Mouse (Mus musculus): ENCODE data around the gene Gpr39. TPM values are rescaled to one million over a fixed set of nuclear protein-coding genes. Genes with fewer than 3 reads are reported as not detected.
"Not testable (repeated sequence)": the region's sequence is repeated elsewhere in the genome, so short reads cannot be mapped to it uniquely, and the experiment has no call there.

The Gpr39 gene
- polyA plus RNA-seq (2014; fragmentation: Nextera tagmentation; extraction: Ambion mirVana), result 2.8 and 3.7 TPM in 2 replicates

DNA sequence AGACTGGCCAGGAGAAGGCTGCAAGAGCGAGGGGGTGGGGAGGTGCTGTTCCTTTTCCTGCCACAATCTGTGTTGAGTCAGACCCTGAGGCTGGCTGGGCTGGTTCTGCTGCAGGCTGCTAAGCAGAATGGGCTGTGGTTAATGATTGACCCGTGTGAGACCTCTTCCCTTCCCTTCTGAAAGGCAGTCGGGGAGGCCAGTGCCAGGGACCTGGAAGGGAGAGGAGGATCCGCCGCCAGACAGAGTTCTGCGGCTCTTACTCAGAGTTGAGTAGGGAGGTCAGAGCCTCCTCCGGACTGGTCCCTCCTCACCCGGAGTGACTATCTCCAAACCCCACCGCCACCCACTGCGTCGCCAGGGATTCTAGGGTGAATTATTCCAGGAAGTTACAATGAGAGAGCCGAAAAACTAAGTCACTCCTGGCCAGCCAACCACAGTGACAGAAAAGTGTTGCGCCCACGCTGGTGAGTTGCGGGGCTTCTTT is at the start of gene Gpr39:
Gene Gpr39 (plus strand): TSS at position 206 of the 484 bp plus-strand sequence.
- H3K27ac ChIP-seq (ENCODE audit: low read depth, low read length), result peak within 1 kb of the TSS; percentile 67

DNA sequence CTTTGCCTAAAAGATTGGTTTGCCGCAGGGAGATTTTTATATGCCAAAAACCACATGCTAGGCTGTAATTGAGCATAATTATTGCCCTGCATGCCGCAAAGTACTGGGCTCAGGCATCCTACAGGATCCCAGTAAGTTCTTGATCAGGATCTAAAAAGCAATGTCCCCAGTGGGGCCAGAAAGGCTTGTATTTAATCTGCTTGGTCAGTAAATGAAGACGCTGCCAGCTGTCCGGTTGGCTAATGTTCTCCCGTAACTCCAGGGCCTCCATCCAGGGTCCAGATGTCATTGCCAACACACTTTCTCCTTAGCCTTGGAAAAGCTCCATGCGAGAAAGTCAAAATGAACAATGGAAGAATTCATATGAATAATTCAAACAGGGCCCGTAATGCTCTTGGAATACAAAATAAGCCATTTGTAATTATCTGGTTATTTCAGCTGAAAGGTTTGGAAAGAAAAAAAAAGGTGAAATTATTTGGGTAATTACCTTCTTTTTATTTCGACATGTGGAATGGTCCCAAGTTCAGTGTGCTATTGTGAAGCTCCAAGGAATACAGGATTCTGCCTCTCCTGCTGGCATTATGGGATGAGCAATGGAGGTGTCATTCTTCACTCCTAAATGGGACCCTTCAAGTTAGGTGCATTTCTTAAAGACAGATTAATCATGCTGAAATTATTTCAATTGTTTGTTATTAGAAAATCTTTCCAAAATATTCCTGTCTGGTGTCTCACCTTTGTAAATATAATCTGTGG is 37.1 kb upstream of the Gpr39 start:
- WGBS, result 93% methylated on average over 8 of the region's 8 CpGs
- Histone ChIP-seq H3K27me3 (ENCODE audit: control insufficient read depth, insufficient read depth, low read length) (no peaks in the 10 kb centered on the region), H3K4me2 (replicated peaks; ENCODE audit: low read depth, low read length) (no peak overlapping the region), H3K9me3 (ENCODE audit: control insufficient read depth, low read length) (no peaks in the 10 kb centered on the region), H3K27ac (ENCODE audit: low read depth, low read length) (no peak overlapping the region), H3K9ac (ENCODE audit: low read depth, low read length) (no peak overlapping the region), H3K4me3 (ENCODE audit: low read length) (no peak overlapping the region), H3K36me3 (ENCODE audit: control insufficient read depth, insufficient read depth, low read length) (no peaks in the 10 kb centered on the region), H3K4me1 (ENCODE audit: control insufficient read depth, insufficient read depth, low read length) (no peaks in the 10 kb centered on the region)
- no peak for ATAC-seq (ENCODE audit: low FRiP score, low TSS enrichment)

More for the DNA sequence above, at the start of gene Gpr39:
- Histone ChIP-seq H3K4me2 (replicated peaks; ENCODE audit: low read depth, low read length) (peak within 1 kb of the TSS; percentile 32), H3K9me3 (ENCODE audit: control insufficient read depth, low read length) (no peaks in the 10 kb centered on the region), H3K4me3 (ENCODE audit: low read length) (peak within 1 kb of the TSS; percentile 21), H3K27me3 (ENCODE audit: control insufficient read depth, insufficient read depth, low read length) (no peaks in the 10 kb centered on the region), H3K9ac (ENCODE audit: low read depth, low read length) (peak within 1 kb of the TSS; percentile 40; the same call in 1 of the 2 replicates), H3K4me1 (ENCODE audit: control insufficient read depth, insufficient read depth, low read length) (no peaks in the 10 kb centered on the region), H3K36me3 (ENCODE audit: control insufficient read depth, insufficient read depth, low read length) (no peaks in the 10 kb centered on the region)
- peak; percentile 96 for ATAC-seq (ENCODE audit: low FRiP score, low TSS enrichment)
- 32% methylated on average over 15 of the region's 15 CpGs for WGBS

DNA sequence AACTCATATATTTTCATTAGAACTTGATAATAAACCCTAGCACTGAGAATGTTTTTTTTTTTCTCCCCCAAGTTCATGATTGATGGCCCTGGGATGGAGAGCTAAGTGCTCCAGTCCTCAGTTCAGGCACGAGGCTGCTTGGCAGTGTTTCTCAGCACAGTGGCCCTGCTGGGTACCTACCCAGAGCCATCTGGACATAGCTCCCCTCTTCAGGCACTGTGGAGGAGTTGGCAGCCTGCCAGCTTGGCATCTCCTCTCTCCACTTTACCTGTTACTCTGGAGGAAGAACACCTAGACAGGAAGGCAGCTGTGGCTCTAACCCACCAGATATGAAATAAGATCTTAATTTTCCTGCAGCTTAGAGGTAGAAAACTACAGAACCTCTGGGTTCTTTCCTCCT is 33.2 kb upstream of the Gpr39 start:
- 11% methylated on average over 1 of the region's 1 CpGs for WGBS
- no peak overlapping the region for H3K27ac ChIP-seq (ENCODE audit: low read depth, low read length)
- ATAC-seq (ENCODE audit: low FRiP score, low TSS enrichment), result 0 out of 2 replicates have a peak, but pooled peaks have one; percentile 39

DNA sequence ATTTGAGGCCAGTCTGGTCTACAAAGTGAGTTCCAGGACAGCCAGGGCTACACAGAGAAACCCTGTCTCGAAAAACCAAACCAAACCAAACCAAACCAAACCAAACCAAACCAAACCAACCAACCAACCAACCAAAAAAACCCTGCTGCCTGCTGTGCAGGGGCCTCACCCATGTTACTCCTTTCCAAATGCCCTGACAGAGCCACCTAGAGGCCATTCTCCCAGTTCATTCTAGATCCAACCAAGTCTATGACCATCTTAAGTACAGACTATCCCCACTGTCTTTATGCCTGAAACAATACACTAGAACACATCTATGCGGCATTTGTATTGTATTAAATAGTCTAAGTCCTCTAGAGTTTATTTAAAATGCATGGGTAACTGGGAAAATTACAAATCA is 30.0 kb upstream of the Gpr39 start:
- not testable (repeated sequence) for H3K27ac ChIP-seq (ENCODE audit: low read depth, low read length); H3K9ac ChIP-seq (ENCODE audit: low read depth, low read length); H3K9me3 ChIP-seq (ENCODE audit: control insufficient read depth, low read length); H3K27me3 ChIP-seq (ENCODE audit: control insufficient read depth, insufficient read depth, low read length); H3K4me2 ChIP-seq (replicated peaks; ENCODE audit: low read depth, low read length); H3K4me1 ChIP-seq (ENCODE audit: control insufficient read depth, insufficient read depth, low read length); H3K36me3 ChIP-seq (ENCODE audit: control insufficient read depth, insufficient read depth, low read length); H3K4me3 ChIP-seq (ENCODE audit: low read length); ATAC-seq (ENCODE audit: low FRiP score, low TSS enrichment)
- 92% methylated on average over 2 of the region's 2 CpGs for WGBS

More for the DNA sequence above, 33.2 kb upstream of the Gpr39 start:
- no peaks in the 10 kb centered on the region for H3K4me1 ChIP-seq (ENCODE audit: control insufficient read depth, insufficient read depth, low read length)
- no peak overlapping the region for H3K9ac ChIP-seq (ENCODE audit: low read depth, low read length)
- no peaks in the 10 kb centered on the region for H3K27me3 ChIP-seq (ENCODE audit: control insufficient read depth, insufficient read depth, low read length)
- no peak overlapping the region for H3K4me2 ChIP-seq (replicated peaks; ENCODE audit: low read depth, low read length)
- H3K9me3 ChIP-seq (ENCODE audit: control insufficient read depth, low read length), result no peaks in the 10 kb centered on the region
- no peaks in the 10 kb centered on the region for H3K36me3 ChIP-seq (ENCODE audit: control insufficient read depth, insufficient read depth, low read length)
- no peak overlapping the region for H3K4me3 ChIP-seq (ENCODE audit: low read length)

GRCm38 (mm10) chr1:125648011-125648410 is 28.8 kb upstream of the Gpr39 start:
- whole genome bisulfite sequencing, result 92% methylated on average over 4 of the region's 4 CpGs
- no peaks in the 10 kb centered on the region for H3K4me1 ChIP-seq (ENCODE audit: control insufficient read depth, insufficient read depth, low read length)
- H3K27me3 ChIP-seq (ENCODE audit: control insufficient read depth, insufficient read depth, low read length), result no peaks in the 10 kb centered on the region
- no peak overlapping the region for H3K4me3 ChIP-seq (ENCODE audit: low read length)
- no peak overlapping the region for H3K9ac ChIP-seq (ENCODE audit: low read depth, low read length)
- no peak overlapping the region for H3K4me2 ChIP-seq (replicated peaks; ENCODE audit: low read depth, low read length)
- no peak for ATAC-seq (ENCODE audit: low FRiP score, low TSS enrichment)
- H3K9me3 ChIP-seq (ENCODE audit: control insufficient read depth, low read length), result no peaks in the 10 kb centered on the region
- H3K36me3 ChIP-seq (ENCODE audit: control insufficient read depth, insufficient read depth, low read length), result no peaks in the 10 kb centered on the region
- no peak overlapping the region for H3K27ac ChIP-seq (ENCODE audit: low read depth, low read length)

DNA sequence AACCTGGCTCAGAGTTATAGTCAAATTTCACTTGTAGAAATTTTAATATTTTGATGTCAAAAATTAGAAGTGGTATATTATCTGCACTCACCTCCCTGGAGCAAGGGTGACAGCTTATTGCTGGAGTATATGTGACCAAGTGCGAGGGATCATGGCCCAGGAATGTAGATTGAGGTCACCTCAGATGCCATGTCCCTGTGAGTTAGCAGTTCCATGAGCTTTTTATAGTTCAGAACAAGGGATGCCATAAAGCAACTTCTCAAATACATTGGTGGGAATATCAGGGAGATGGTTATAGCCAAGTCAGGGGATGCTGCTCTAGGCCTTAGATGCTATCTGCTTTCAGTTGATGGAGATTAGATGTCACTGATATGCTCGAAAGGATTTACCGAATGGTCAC is 27.7 kb upstream of the Gpr39 start:
- Histone ChIP-seq H3K27me3 (ENCODE audit: control insufficient read depth, insufficient read depth, low read length) (no peaks in the 10 kb centered on the region), H3K4me3 (ENCODE audit: low read length) (no peak overlapping the region), H3K27ac (ENCODE audit: low read depth, low read length) (no peak overlapping the region), H3K4me2 (replicated peaks; ENCODE audit: low read depth, low read length) (no peak overlapping the region), H3K9me3 (ENCODE audit: control insufficient read depth, low read length) (no peaks in the 10 kb centered on the region), H3K9ac (ENCODE audit: low read depth, low read length) (no peak overlapping the region), H3K4me1 (ENCODE audit: control insufficient read depth, insufficient read depth, low read length) (no peaks in the 10 kb centered on the region), H3K36me3 (ENCODE audit: control insufficient read depth, insufficient read depth, low read length) (no peaks in the 10 kb centered on the region)
- 81% methylated on average over 3 of the region's 3 CpGs for WGBS
- no peak for ATAC-seq (ENCODE audit: low FRiP score, low TSS enrichment)

GRCm38 (mm10) chr1:125652836-125653594 is 23.8 kb upstream of the Gpr39 start:
- no peaks in the 10 kb centered on the region for H3K36me3 ChIP-seq (ENCODE audit: control insufficient read depth, insufficient read depth, low read length)
- no peak overlapping the region for H3K27ac ChIP-seq (ENCODE audit: low read depth, low read length)
- no peaks in the 10 kb centered on the region for H3K9me3 ChIP-seq (ENCODE audit: control insufficient read depth, low read length)
- H3K9ac ChIP-seq (ENCODE audit: low read depth, low read length), result no peak overlapping the region
- no peak for ATAC-seq (ENCODE audit: low FRiP score, low TSS enrichment)
- H3K4me2 ChIP-seq (replicated peaks; ENCODE audit: low read depth, low read length), result no peak overlapping the region
- H3K4me3 ChIP-seq (ENCODE audit: low read length), result no peak overlapping the region
- H3K4me1 ChIP-seq (ENCODE audit: control insufficient read depth, insufficient read depth, low read length), result no peaks in the 10 kb centered on the region
- no peaks in the 10 kb centered on the region for H3K27me3 ChIP-seq (ENCODE audit: control insufficient read depth, insufficient read depth, low read length)
- 82% methylated on average over 1 of the region's 1 CpGs for WGBS

DNA sequence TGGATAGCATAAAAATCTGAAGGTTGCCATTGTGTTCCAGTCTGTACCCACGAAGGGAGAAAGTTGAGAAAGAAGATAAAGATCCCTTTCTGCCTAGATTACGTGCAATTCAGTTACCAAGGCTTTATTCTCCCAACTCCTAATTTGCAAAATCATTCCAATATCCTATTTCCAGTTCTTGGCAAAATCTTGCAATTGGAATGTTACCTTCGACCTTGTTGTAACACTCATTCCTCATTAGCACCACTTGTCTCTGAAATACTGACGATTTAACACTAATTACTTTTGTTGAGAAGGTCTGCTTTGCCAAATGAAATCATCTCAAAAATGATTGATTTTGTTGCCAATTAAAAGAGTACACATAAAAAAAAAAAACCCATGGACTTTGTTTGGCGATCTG is 19.4 kb upstream of the Gpr39 start:
- WGBS, result 91% methylated on average over 5 of the region's 5 CpGs
- ATAC-seq (ENCODE audit: low FRiP score, low TSS enrichment), result no peak
- Histone ChIP-seq H3K4me1 (ENCODE audit: control insufficient read depth, insufficient read depth, low read length) (no peaks in the 10 kb centered on the region), H3K27ac (ENCODE audit: low read depth, low read length) (no peak overlapping the region), H3K27me3 (ENCODE audit: control insufficient read depth, insufficient read depth, low read length) (no peaks in the 10 kb centered on the region), H3K9me3 (ENCODE audit: control insufficient read depth, low read length) (no peaks in the 10 kb centered on the region), H3K9ac (ENCODE audit: low read depth, low read length) (no peak overlapping the region), H3K4me3 (ENCODE audit: low read length) (no peak overlapping the region), H3K36me3 (ENCODE audit: control insufficient read depth, insufficient read depth, low read length) (no peaks in the 10 kb centered on the region), H3K4me2 (replicated peaks; ENCODE audit: low read depth, low read length) (no peak overlapping the region)

DNA sequence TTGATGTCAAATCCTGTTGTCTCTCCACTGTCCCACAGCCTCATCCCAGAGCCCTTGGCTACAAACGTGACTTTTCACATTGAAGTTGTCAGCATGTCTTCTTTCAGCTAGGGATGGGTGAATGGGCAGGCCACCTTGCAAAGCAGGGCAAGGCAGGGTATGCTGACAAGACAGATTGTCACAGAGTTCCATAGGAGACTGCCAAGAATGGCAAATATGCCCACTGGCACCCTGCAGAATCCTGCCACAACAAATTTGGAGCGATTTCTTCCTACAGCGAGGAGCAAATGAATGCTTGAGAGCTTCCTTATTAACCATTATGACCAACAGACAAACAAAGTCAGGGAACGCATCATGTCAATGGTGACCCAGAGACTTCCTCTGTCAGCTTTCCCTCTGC is 16.6 kb upstream of the Gpr39 start:
- Histone ChIP-seq H3K27ac (ENCODE audit: low read depth, low read length) (no peak overlapping the region), H3K27me3 (ENCODE audit: control insufficient read depth, insufficient read depth, low read length) (no peaks in the 10 kb centered on the region), H3K4me2 (replicated peaks; ENCODE audit: low read depth, low read length) (no peak overlapping the region), H3K36me3 (ENCODE audit: control insufficient read depth, insufficient read depth, low read length) (no peaks in the 10 kb centered on the region), H3K4me3 (ENCODE audit: low read length) (no peak overlapping the region), H3K9ac (ENCODE audit: low read depth, low read length) (no peak overlapping the region), H3K4me1 (ENCODE audit: control insufficient read depth, insufficient read depth, low read length) (no peaks in the 10 kb centered on the region), H3K9me3 (ENCODE audit: control insufficient read depth, low read length) (no peaks in the 10 kb centered on the region)
- ATAC-seq (ENCODE audit: low FRiP score, low TSS enrichment), result no peak
- 87% methylated on average over 4 of the region's 4 CpGs for WGBS

All from kidney, embryonic 14.5 days (tissue).